Mouse (Mus musculus) CH12.LX (cell line): ENCODE data around the gene Zfp638. TPM values are rescaled to one million over a fixed set of nuclear protein-coding genes. Genes with fewer than 3 reads are reported as not detected.
A peak's percentile ranks its signal among the peaks of the same experiment; 100 is the strongest.

Experiments used
- DNase-seq: peaks from one replicate; pipeline ENCODE4 v3.0.0-alpha.2; 2013; ENCODE audit errors: extremely low read depth
- H3K27ac ChIP-seq: 2 replicates; pipeline ENCODE4 v1.5.1; 2012; ENCODE audit warnings: low read depth, mild to moderate bottlenecking, control low read depth, moderate library complexity; ENCODE audit not compliant: insufficient read depth
- H3K27me3 ChIP-seq: replicated peaks from 2 replicates; pipeline ENCODE3; 2012; ENCODE audit warnings: inconsistent platforms
- H3K36me3 ChIP-seq, 2 experiments: replicated peaks in 1 of 2; 2 replicates each; pipeline versions ENCODE3 to v1.6.1; 2012; ENCODE audit warnings: inconsistent platforms in 1 of 2, low read length in 1 of 2, mild to moderate bottlenecking in 1 of 2, mixed read lengths in 1 of 2, moderate library complexity in 1 of 2; ENCODE audit not compliant: control insufficient read depth in 1 of 2, insufficient read depth in 1 of 2
- H3K4me1 ChIP-seq, 2 experiments: 2 replicates each; pipeline ENCODE4 v1.6.1; 2012; ENCODE audit warnings: inconsistent platforms in 1 of 2, moderate library complexity in 1 of 2; ENCODE audit not compliant: insufficient read depth in 2 of 2, control insufficient read depth in 1 of 2
- H3K4me2 ChIP-seq: 2 replicates; pipeline ENCODE4 v1.6.1; 2012; ENCODE audit warnings: low read depth, mild to moderate bottlenecking, control low read depth; ENCODE audit not compliant: poor library complexity, insufficient read depth, severe bottlenecking
- H3K4me3 ChIP-seq, 3 experiments: fragments of 150-350 bp in 1 of 3; sonication (generic) in 1 of 3; replicated peaks in 1 of 3; 2 replicates each; pipeline versions ENCODE3 to v1.5.1; 2011 to 2012; ENCODE audit warnings: low read depth in 2 of 3, low read length in 2 of 3, mild to moderate bottlenecking in 2 of 3, moderate library complexity in 2 of 3, control low read depth in 1 of 3, improper control_type of control experiment in 1 of 3, inconsistent platforms in 1 of 3, mixed read lengths in 1 of 3; ENCODE audit not compliant: poor library complexity in 1 of 3
- H3K79me2 ChIP-seq: replicated peaks from 2 replicates; pipeline ENCODE4 v1.6.1; 2012; ENCODE audit warnings: mild to moderate bottlenecking, moderate library complexity; ENCODE audit not compliant: control insufficient read depth, poor library complexity, insufficient read depth, severe bottlenecking; ENCODE audit errors: extremely low read depth
- H3K9ac ChIP-seq: 2 replicates; pipeline ENCODE4 v1.6.1; 2012; ENCODE audit warnings: low read depth, mild to moderate bottlenecking, control low read depth, moderate library complexity; ENCODE audit not compliant: insufficient read depth
- H3K9me3 ChIP-seq: replicated peaks from 2 replicates; pipeline ENCODE3; 2012; ENCODE audit warnings: low read length, inconsistent platforms, mixed read lengths
- CHD2 ChIP-seq: IDR thresholded peaks from 2 replicates; pipeline ENCODE4 v1.6.1; 2011; ENCODE audit warnings: low read length, improper control_type of control experiment
- E2F4 ChIP-seq: IDR thresholded peaks from 2 replicates; pipeline ENCODE4 v1.6.1; 2011; ENCODE audit warnings: low read depth, low read length, improper control_type of control experiment; ENCODE audit not compliant: insufficient replicate concordance
- ELF1 ChIP-seq: IDR thresholded peaks from 2 replicates; pipeline ENCODE4 v1.6.1; 2014; ENCODE audit warnings: low read depth, mild to moderate bottlenecking, inconsistent platforms, low read length, improper control_type of control experiment
- EP300 ChIP-seq: IDR thresholded peaks from 2 replicates; pipeline ENCODE4 v1.6.1; 2011; ENCODE audit warnings: low read length, improper control_type of control experiment
- GABPA ChIP-seq: IDR thresholded peaks from 2 replicates; pipeline ENCODE4 v1.6.1; 2012; ENCODE audit warnings: low read depth, low read length, improper control_type of control experiment, inconsistent platforms; ENCODE audit not compliant: insufficient replicate concordance
- HCFC1 ChIP-seq: IDR thresholded peaks from 2 replicates; pipeline ENCODE4 v1.6.1; 2012; ENCODE audit warnings: low read depth, mild to moderate bottlenecking, inconsistent platforms, low read length, improper control_type of control experiment
- IRF4 ChIP-seq: IDR thresholded peaks from 2 replicates; pipeline ENCODE4 v1.6.1; 2014; ENCODE audit warnings: low read depth, mild to moderate bottlenecking, inconsistent platforms, low read length, improper control_type of control experiment
- KAT2A ChIP-seq: IDR thresholded peaks from 2 replicates; pipeline ENCODE4 v1.6.1; 2012; ENCODE audit warnings: low read length, improper control_type of control experiment, inconsistent platforms; ENCODE audit not compliant: insufficient replicate concordance
- MAFK ChIP-seq: IDR thresholded peaks from 2 replicates; pipeline ENCODE4 v1.6.1; 2011; ENCODE audit warnings: low read length, improper control_type of control experiment; ENCODE audit not compliant: insufficient replicate concordance
- MAZ ChIP-seq: IDR thresholded peaks from 2 replicates; pipeline ENCODE4 v1.6.1; 2012; ENCODE audit warnings: low read depth, mild to moderate bottlenecking, inconsistent platforms, low read length, improper control_type of control experiment, moderate library complexity
- PAX5 ChIP-seq: IDR thresholded peaks from 2 replicates; pipeline ENCODE4 v1.6.1; 2012; ENCODE audit warnings: low read length, inconsistent platforms, mixed read lengths
- POLR2A ChIP-seq: IDR thresholded peaks from 2 replicates; pipeline ENCODE4 v1.6.1; 2011; ENCODE audit warnings: low read depth, mild to moderate bottlenecking, improper control_type of control experiment, low read length
- SIN3A ChIP-seq: IDR thresholded peaks from 2 replicates; pipeline ENCODE4 v1.6.1; 2012; ENCODE audit warnings: low read length, improper control_type of control experiment, inconsistent platforms
- SMC3 ChIP-seq: IDR thresholded peaks from 2 replicates; pipeline ENCODE4 v1.6.1; 2011; ENCODE audit warnings: low read depth, low read length, improper control_type of control experiment
- TBP ChIP-seq: conservative IDR thresholded peaks from 2 replicates; pipeline ENCODE4 v1.6.1; 2011; ENCODE audit warnings: low read depth, low read length, improper control_type of control experiment
- TCF12 ChIP-seq: IDR thresholded peaks from 2 replicates; pipeline ENCODE4 v1.6.1; 2014; ENCODE audit warnings: low read depth, mild to moderate bottlenecking, inconsistent platforms, low read length, improper control_type of control experiment
- UBTF ChIP-seq: IDR thresholded peaks from 2 replicates; pipeline ENCODE4 v1.6.1; 2012; ENCODE audit warnings: low read depth, mild to moderate bottlenecking, inconsistent platforms, low read length, improper control_type of control experiment, moderate library complexity
- ZC3H11A ChIP-seq: IDR thresholded peaks from 2 replicates; pipeline ENCODE4 v1.6.1; 2012; ENCODE audit warnings: low read depth, mild to moderate bottlenecking, inconsistent platforms, low read length, improper control_type of control experiment
- ZKSCAN1 ChIP-seq: IDR thresholded peaks from 2 replicates; pipeline ENCODE4 v1.6.1; 2012; ENCODE audit warnings: low read depth, inconsistent platforms, low read length, improper control_type of control experiment, borderline replicate concordance
- ZNF384 ChIP-seq: IDR thresholded peaks from 2 replicates; pipeline ENCODE4 v1.6.1; 2012; ENCODE audit warnings: low read depth, low read length, improper control_type of control experiment, inconsistent platforms
- dilution Hi-C: fragments of 300-500 bp; cut with MboI; formaldehyde crosslinking; loops from 2 replicates; pipeline ENCODE4 v1.14.3; 2020; ENCODE audit warnings: low sequenced_read_pairs; ENCODE audit not compliant: extremely low pct_unique_long_range_greater_than_20kb, extremely low pct_ligation_motif_present
- in situ Hi-C: fragments of 300-500 bp; cut with MboI; formaldehyde crosslinking; loops from 3 replicates; pipeline ENCODE4 v1.14.3; 2019; ENCODE audit warnings: low sequenced_read_pairs, low pct_ligation_motif_present, low pct_unique_long_range_greater_than_20kb, mixed read lengths
- polyA plus RNA-seq: library from polyadenylated mRNA; unstranded; fragments of >175 nt; gene quantifications from 2 replicates; pipeline ENCODE4 v1.2.1, GENCODE M21; 2012; ENCODE audit warnings: low read depth; ENCODE audit not compliant: insufficient read length
- total RNA-seq, 2 experiments: library from RNA; depleted of rRNA; stranded (reverse); fragments of 300-350 nt in 1 of 2; fragments of >200 nt in 1 of 2; gene quantifications; 2 replicates each; pipeline ENCODE4 v1.2.3; 2012 to 2014

The Zfp638 gene
- total and polyA plus RNA-seq, 3 experiments, result 42.1 to 57.3 (median 48.0) TPM

DNA sequence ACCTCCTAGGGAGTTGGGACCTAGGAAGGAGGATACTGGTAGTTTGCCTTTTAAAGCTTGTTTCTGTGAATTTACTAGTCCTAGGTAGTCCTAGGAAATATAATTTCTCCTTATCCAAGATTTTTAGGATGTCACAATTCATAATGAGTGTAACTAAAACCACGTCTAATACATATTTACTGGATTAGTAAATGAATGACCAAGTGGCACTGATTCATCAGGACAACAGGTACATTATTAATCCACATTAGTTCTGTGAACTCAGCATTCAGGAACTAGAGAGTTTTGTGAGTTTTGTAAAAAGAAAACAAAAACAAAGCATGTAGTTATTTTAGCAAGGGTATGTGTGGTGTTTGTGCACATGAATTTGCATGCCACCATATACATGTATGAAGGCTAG lies 38.4 kb downstream of the Zfp638 start:
- Histone ChIP-seq H3K79me2 (no peaks in the 10 kb centered on the region), H3K9ac (no peak overlapping the region), H3K36me3 (no peaks in the 10 kb centered on the region), H3K9me3 (no peaks in the 10 kb centered on the region), H3K27me3 (no peaks in the 10 kb centered on the region), H3K4me1 (peaks cover 6 to 29% of the 10 kb centered on the region in 2 experiments; a peak in 3 of 4 replicates), H3K27ac (no peak overlapping the region), H3K4me3 (no peak overlapping the region), H3K4me2 (no peak overlapping the region)
- TF ChIP-seq UBTF, result no peak
- no peak for TF ChIP-seq TBP
- TF ChIP-seq SIN3A, result no peak
- no peak for TF ChIP-seq MAFK
- TF ChIP-seq TCF12, result no peak
- TF ChIP-seq KAT2A, result no peak
- no peak for TF ChIP-seq E2F4
- TF ChIP-seq ZNF384, result no peak
- no peak for TF ChIP-seq HCFC1
- no peak for TF ChIP-seq ZKSCAN1
- no peak for TF ChIP-seq ELF1
- no peak for TF ChIP-seq GABPA
- TF ChIP-seq CHD2, result no peak
- TF ChIP-seq ZC3H11A, result no peak
- no peak for TF ChIP-seq MAZ
- TF ChIP-seq SMC3, result no peak
- no peak for TF ChIP-seq POLR2A
- in situ Hi-C loops, result no loop called here
- no peak for DNase-seq
- dilution Hi-C loops, result no loop called here

DNA sequence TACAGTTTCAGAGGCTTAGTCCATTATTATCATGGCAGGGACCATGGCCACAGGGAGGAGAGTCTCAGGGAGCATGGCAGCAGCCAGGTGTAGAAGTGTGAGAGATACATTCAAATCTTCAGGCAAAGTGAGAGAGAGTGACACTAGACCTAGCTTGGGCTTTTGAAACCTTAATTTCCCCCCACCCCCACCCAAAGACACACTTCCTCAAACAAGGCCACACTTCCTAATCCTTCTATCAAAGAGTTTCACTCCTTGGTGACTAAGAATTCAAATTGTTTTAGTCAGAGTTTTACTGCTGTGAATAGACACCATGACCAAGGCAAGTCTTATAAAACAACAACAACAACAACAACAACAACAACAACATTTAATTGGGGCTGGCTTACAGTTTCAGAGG lies 39.8 kb downstream of the Zfp638 start:
- H3K4me3 ChIP-seq, result no peak overlapping the region
- H3K27me3 ChIP-seq, result no peaks in the 10 kb centered on the region
- in situ Hi-C loops, result no loop called here
- peak; percentile 49 for DNase-seq
- no peaks in the 10 kb centered on the region for H3K9me3 ChIP-seq
- H3K4me2 ChIP-seq, result no peak overlapping the region
- dilution Hi-C loops, result no loop called here
- TF ChIP-seq PAX5, result no peak
- TF ChIP-seq E2F4, result no peak
- TF ChIP-seq CHD2, result peak; percentile 56; the same call in 1 of the 2 replicates
- 0 out of 2 replicates have a peak, but pooled peaks have one; percentile 33 for TF ChIP-seq IRF4
- TF ChIP-seq EP300, result peak; percentile 60
- no peaks in the 10 kb centered on the region for H3K79me2 ChIP-seq
- no peaks in the 10 kb centered on the region for H3K36me3 ChIP-seq
- H3K9ac ChIP-seq, result no peak overlapping the region
- no peak overlapping the region for H3K27ac ChIP-seq
- H3K4me1 ChIP-seq, result peaks cover 3 to 16% of the 10 kb centered on the region in 2 experiments; a peak in 2 of 4 replicates
